Mouse (Mus musculus) megakaryocyte, embryonic 14.5 days (primary cell): ENCODE results near the gene Rnf17.

ENCODE experiments used
- FLI1 ChIP-seq: IDR thresholded peaks from 2 replicates; pipeline ENCODE4 v1.6.1; 2012; ENCODE audit warnings: low read length, inconsistent platforms, mixed read lengths
- GATA1 ChIP-seq: IDR thresholded peaks from 3 replicates; pipeline ENCODE4 v1.6.1; 2012; ENCODE audit warnings: mixed read lengths, low read length, inconsistent platforms, borderline replicate concordance

DNA sequence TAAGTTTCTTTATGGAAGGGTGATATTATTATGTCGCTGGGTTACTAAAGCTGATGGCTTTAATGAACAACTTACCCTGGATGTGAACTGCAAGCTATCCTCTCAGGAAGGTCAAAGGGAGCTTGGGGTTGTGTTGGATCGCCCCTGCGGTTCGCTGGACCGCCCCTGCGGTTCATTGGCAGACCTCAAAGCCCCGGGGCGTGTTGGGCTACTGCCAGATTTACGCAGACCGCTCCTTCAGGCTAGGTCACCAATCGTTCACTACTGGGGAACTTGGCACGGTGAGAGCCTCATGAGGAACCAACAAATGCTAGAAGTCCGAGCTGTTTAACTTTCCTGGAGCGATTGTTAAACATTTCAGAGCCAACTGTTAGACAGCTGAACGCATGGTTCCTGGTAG is 35.7 kb upstream of the Rnf17 start:
- TF ChIP-seq GATA1 (no peak), FLI1 (no peak)
